Mouse (Mus musculus) ES-E14 (cell line): ENCODE data around the gene Zscan5b. TPM values are rescaled to one million over a fixed set of nuclear protein-coding genes. Genes with fewer than 3 reads are reported as not detected.

Experiments used
- DNase-seq: peaks from one replicate; pipeline ENCODE4 v3.0.0-alpha.2; 2013; ENCODE audit warnings: low read depth, low spot score
- H3K27ac ChIP-seq: 2 replicates; pipeline ENCODE4 v1.5.1; 2012; ENCODE audit warnings: low read depth, mild to moderate bottlenecking, low read length, moderate library complexity, mixed read lengths; ENCODE audit not compliant: poor library complexity, insufficient read depth, severe bottlenecking
- H3K36me3 ChIP-seq: 2 replicates; pipeline ENCODE4 v1.6.1; 2012; ENCODE audit warnings: mild to moderate bottlenecking, low read length, moderate library complexity, mixed read lengths; ENCODE audit not compliant: control insufficient read depth, poor library complexity, insufficient read depth, severe bottlenecking
- H3K4me1 ChIP-seq, 2 experiments: fragments of 150-350 bp in 1 of 2; sonication (generic) in 1 of 2; 2 replicates each; pipeline ENCODE4 v1.6.1; 2012; ENCODE audit warnings: low read length in 2 of 2, mild to moderate bottlenecking in 1 of 2, mixed read lengths in 1 of 2; ENCODE audit not compliant: control insufficient read depth in 2 of 2, insufficient read depth in 2 of 2, poor library complexity in 1 of 2
- H3K4me3 ChIP-seq, 2 experiments: fragments of 150-350 bp in 1 of 2; sonication (generic) in 1 of 2; 2 replicates each; pipeline ENCODE4 v1.5.1; 2012; ENCODE audit warnings: low read length in 2 of 2, low read depth in 1 of 2, mild to moderate bottlenecking in 1 of 2, mixed read lengths in 1 of 2; ENCODE audit not compliant: insufficient read depth in 1 of 2, poor library complexity in 1 of 2, severe bottlenecking in 1 of 2
- H3K9ac ChIP-seq: 2 replicates; pipeline ENCODE4 v1.6.1; 2012; ENCODE audit warnings: low read depth, mild to moderate bottlenecking, low read length, mixed read lengths; ENCODE audit not compliant: poor library complexity, insufficient read depth, severe bottlenecking
- H3K9me3 ChIP-seq: fragments of 150-350 bp; sonication (generic); 2 replicates; pipeline ENCODE4 v1.6.1; 2012; ENCODE audit warnings: low read depth, mild to moderate bottlenecking, low read length; ENCODE audit not compliant: control insufficient read depth, insufficient read depth
- CHD2 ChIP-seq: IDR thresholded peaks from 2 replicates; pipeline ENCODE4 v1.6.1; 2014; ENCODE audit warnings: mild to moderate bottlenecking, low read depth, low read length, inconsistent platforms
- HCFC1 ChIP-seq: IDR thresholded peaks from 2 replicates; pipeline ENCODE4 v1.6.1; 2012; ENCODE audit warnings: low read length, inconsistent platforms, borderline replicate concordance; ENCODE audit not compliant: insufficient read depth
- MAFK ChIP-seq: IDR thresholded peaks from 2 replicates; pipeline ENCODE4 v1.6.1; 2014; ENCODE audit warnings: mild to moderate bottlenecking, low read depth, low read length, inconsistent platforms; ENCODE audit not compliant: insufficient read depth
- ZC3H11A ChIP-seq: IDR thresholded peaks from 2 replicates; pipeline ENCODE4 v1.6.1; 2012; ENCODE audit warnings: low read depth, mild to moderate bottlenecking, inconsistent platforms, low read length, borderline replicate concordance
- ZNF384 ChIP-seq: IDR thresholded peaks from 2 replicates; pipeline ENCODE4 v1.6.1; 2012; ENCODE audit warnings: low read depth, low read length, inconsistent platforms
- in situ Hi-C, 2 experiments: fragments of 600-800 bp; cut with MboI; formaldehyde crosslinking; loops; one replicate each; pipeline ENCODE4 v1.15.1; 2025; ENCODE audit warnings: low sequenced_read_pairs in 2 of 2, inconsistent platforms in 1 of 2; ENCODE audit not compliant: unreplicated experiment in 2 of 2
- total RNA-seq: library from RNA; depleted of rRNA; stranded (reverse); fragments of 300-350 nt; gene quantifications from 2 replicates; pipeline ENCODE4 v1.2.3, GENCODE M21; 2012

The Zscan5b gene
- total RNA-seq, 1 experiment = 2.1 TPM

- no peak for TF ChIP-seq ZNF384
- H3K36me3 ChIP-seq = peaks cover 33% of the 10 kb centered on the region
- H3K4me1 ChIP-seq = no peaks in the 10 kb centered on the region
- no peak for DNase-seq
- no peak overlapping the region for H3K4me3 ChIP-seq
- H3K9me3 ChIP-seq = no peaks in the 10 kb centered on the region
- in situ Hi-C loops = no loop called here
- H3K27ac ChIP-seq = no peak overlapping the region
- no peak overlapping the region for H3K9ac ChIP-seq
Measured at GRCm38 (mm10) chr7:6182882-6183281, 39.2 kb upstream of the Zscan5b start.

DNA sequence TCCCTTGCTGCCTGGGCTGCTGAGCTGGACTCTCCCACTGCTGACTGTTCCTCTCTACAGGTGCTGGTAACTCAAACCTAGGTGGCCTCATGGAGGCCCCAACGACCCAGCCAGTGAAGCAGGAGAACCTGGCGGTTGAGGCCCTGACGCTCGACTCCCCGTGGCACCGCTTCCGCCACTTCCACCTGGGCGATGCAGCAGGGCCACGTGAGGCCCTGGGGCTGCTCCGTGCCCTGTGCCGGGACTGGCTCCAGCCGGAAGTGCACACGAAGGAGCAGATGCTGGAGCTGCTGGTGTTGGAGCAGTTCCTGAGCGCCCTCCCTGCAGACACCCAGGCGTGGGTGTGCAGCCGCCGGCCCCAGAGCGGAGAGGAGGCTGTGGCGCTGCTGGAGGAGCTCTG, 38.3 kb upstream of the Zscan5b start:
- Histone ChIP-seq H3K4me3 (peak overlapping the region; percentile 22 to 52; a peak in 3 of 4 replicates), H3K9ac (peak overlapping the region; percentile 42; the same call in 1 of the 2 replicates), H3K27ac (no peak overlapping the region; the same call in 1 of the 2 replicates), H3K4me1 (no peaks in the 10 kb centered on the region), H3K9me3 (no peaks in the 10 kb centered on the region), H3K36me3 (peaks cover 30% of the 10 kb centered on the region)
- no peak for DNase-seq
- TF ChIP-seq HCFC1 = no peak
- TF ChIP-seq ZC3H11A = no peak
- TF ChIP-seq ZNF384 = no peak
- TF ChIP-seq CHD2 = no peak
- TF ChIP-seq MAFK = no peak
- in situ Hi-C loops = no loop called here

DNA sequence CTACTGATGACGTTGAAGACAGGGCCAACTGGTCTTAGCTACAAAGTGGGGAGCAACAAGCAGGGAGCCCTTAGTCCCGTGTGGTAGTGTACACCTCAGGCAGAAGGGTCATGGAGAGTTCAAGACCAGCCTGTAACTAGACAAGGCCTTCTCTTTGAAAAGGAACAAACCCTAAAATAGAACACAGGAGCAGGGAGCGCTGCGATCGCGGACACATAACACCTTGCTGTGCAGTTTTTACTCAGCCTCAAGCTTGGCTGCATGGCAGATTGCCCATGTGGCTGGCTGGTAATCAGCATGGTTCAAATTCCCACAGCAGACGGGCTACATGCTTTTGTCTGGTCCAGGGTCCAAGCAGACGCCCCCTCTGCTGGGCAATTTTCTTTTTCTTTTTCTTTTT, 37.6 kb upstream of the Zscan5b start:
- H3K4me1 ChIP-seq = no peaks in the 10 kb centered on the region
- in situ Hi-C loops = no loop called here
- H3K4me3 ChIP-seq = no peak overlapping the region
- TF ChIP-seq ZC3H11A = no peak
- no peak for TF ChIP-seq CHD2
- TF ChIP-seq HCFC1 = no peak
- no peak for TF ChIP-seq MAFK
- no peak for TF ChIP-seq ZNF384
- DNase-seq = no peak
- H3K36me3 ChIP-seq = peaks cover 27% of the 10 kb centered on the region
- H3K9ac ChIP-seq = no peak overlapping the region
- H3K27ac ChIP-seq = no peak overlapping the region
- no peaks in the 10 kb centered on the region for H3K9me3 ChIP-seq

DNA sequence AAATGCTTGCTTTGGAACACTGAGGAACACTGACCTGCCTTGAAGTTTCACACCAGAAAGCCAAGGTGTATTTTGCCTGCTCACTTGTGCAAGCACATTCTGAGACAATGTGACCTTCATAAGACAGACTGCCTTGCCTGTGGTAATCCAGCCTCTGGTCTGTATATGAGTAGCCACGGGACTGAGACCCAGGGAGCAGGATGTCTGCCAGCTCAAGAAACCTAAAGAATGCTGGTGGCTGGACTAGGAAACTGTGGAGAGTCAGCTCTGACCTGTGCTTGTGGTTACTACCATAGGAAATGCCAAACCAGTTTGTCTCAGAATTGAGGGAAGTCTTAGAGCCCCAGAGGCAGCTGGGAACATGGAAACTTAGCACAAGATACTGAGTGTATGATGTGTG, 36.7 kb upstream of the Zscan5b start:
- Histone ChIP-seq H3K9ac (no peak overlapping the region), H3K36me3 (peaks cover 28% of the 10 kb centered on the region), H3K9me3 (no peaks in the 10 kb centered on the region), H3K27ac (no peak overlapping the region), H3K4me1 (no peaks in the 10 kb centered on the region), H3K4me3 (no peak overlapping the region)
- in situ Hi-C loops = no loop called here
- no peak for TF ChIP-seq ZC3H11A
- DNase-seq = no peak

- H3K27ac ChIP-seq = no peak overlapping the region
- peaks cover 31% of the 10 kb centered on the region for H3K36me3 ChIP-seq
- in situ Hi-C loops = no loop called here
Measured at GRCm38 (mm10) chr7:6186176-6186575, 35.9 kb upstream of the Zscan5b start.

More at GRCm38 (mm10) chr7:6186176-6186575, 35.9 kb upstream of the Zscan5b start:
- Histone ChIP-seq H3K4me1 (no peaks in the 10 kb centered on the region), H3K9me3 (no peaks in the 10 kb centered on the region), H3K4me3 (no peak overlapping the region), H3K9ac (no peak overlapping the region)
- TF ChIP-seq MAFK (no peak), HCFC1 (no peak), ZC3H11A (no peak), ZNF384 (no peak), CHD2 (no peak)
- DNase-seq = no peak
